Mouse (Mus musculus): ENCODE measurements around the gene Rab35. TPM values are rescaled to one million over a fixed set of nuclear protein-coding genes. Genes with fewer than 3 reads are reported as not detected.

The Rab35 gene
- total RNA-seq, 2 experiments from 2014 or later = 36.4 to 39.9 TPM

Other genes with a start within 250 kb of the Rab35 start
- gene Msi1, start 202.3 kb upstream of the Rab35 start, total RNA-seq (2015) = not detected in 2 replicates
- not detected in 2 replicates for gene Msi1, start 202.3 kb upstream of the Rab35 start, total RNA-seq (2017)
- not detected in 2 replicates for gene Pla2g1b, start 165.6 kb upstream of the Rab35 start, total RNA-seq (2015)
- not detected in 2 replicates for gene Pla2g1b, start 165.6 kb upstream of the Rab35 start, total RNA-seq (2017)
- gene Sirt4, start 147.2 kb upstream of the Rab35 start, total RNA-seq (2015) = 3.6 and 5.4 TPM in 2 replicates
- gene Sirt4, start 147.2 kb upstream of the Rab35 start, total RNA-seq (2017) = 2.0 and 3.3 TPM in 2 replicates
- 81.3 and 93.8 TPM in 2 replicates for gene Pxn, start 125.2 kb upstream of the Rab35 start, total RNA-seq (2015)
- gene Pxn, start 125.2 kb upstream of the Rab35 start, total RNA-seq (2017) = 151 and 199 TPM in 2 replicates
- 1,875 and 2,228 TPM in 2 replicates for gene Rplp0, start 72.4 kb upstream of the Rab35 start, total RNA-seq (2015)
- gene Rplp0, start 72.4 kb upstream of the Rab35 start, total RNA-seq (2017) = 1,202 and 1,250 TPM in 2 replicates
- gene Gcn1l1, start 66.7 kb upstream of the Rab35 start, total RNA-seq (2015) = 9.0 and 9.2 TPM in 2 replicates
- 13.2 and 13.4 TPM in 2 replicates for gene Gcn1l1, start 66.7 kb upstream of the Rab35 start, total RNA-seq (2017)
- 0.73 and 1.3 TPM in 2 replicates for gene Bicdl1, start 99.7 kb downstream of the Rab35 start, total RNA-seq (2015)
- 1.1 and 3.8 TPM in 2 replicates for gene Bicdl1, start 99.7 kb downstream of the Rab35 start, total RNA-seq (2017)
- gene Cit, start 213.4 kb downstream of the Rab35 start, total RNA-seq (2015) = 21.9 and 26.8 TPM in 2 replicates
- 35.0 and 41.8 TPM in 2 replicates for gene Cit, start 213.4 kb downstream of the Rab35 start, total RNA-seq (2017)

All from megakaryocyte, adult 5-6 weeks (primary cell).